Mouse (Mus musculus) kidney, embryonic 16.5 days (tissue): ENCODE data around the gene Efl1. TPM values are rescaled to one million over a fixed set of nuclear protein-coding genes. Genes with fewer than 3 reads are reported as not detected.
"Not testable (repeated sequence)": the region's sequence is repeated elsewhere in the genome, so short reads cannot be mapped to it uniquely, and the experiment has no call there.

Experiments used
- ATAC-seq: fragments of 200-750 bp; cut with Nextera tagmentation; 2 replicates; pipeline ENCODE4 v1.8.0; 2017; ENCODE audit warnings: moderate TSS enrichment; ENCODE audit not compliant: low FRiP score, low TSS enrichment
- H3K27ac ChIP-seq: fragments of 300-500 bp; sonication (generic); 2 replicates; pipeline ENCODE4 v1.5.1; 2014; ENCODE audit warnings: low read length
- H3K27me3 ChIP-seq: fragments of 300-500 bp; sonication (generic); 2 replicates; pipeline ENCODE4 v1.6.1; 2014; ENCODE audit warnings: low read length, control low read depth, mixed read lengths; ENCODE audit not compliant: insufficient read depth
- H3K36me3 ChIP-seq: fragments of 300-500 bp; sonication (generic); 2 replicates; pipeline ENCODE4 v1.6.1; 2014; ENCODE audit warnings: low read length, control low read depth, mixed read lengths; ENCODE audit not compliant: insufficient read depth
- H3K4me1 ChIP-seq: fragments of 300-500 bp; sonication (generic); 2 replicates; pipeline ENCODE4 v1.6.1; 2014; ENCODE audit warnings: low read length, control low read depth, mixed read lengths; ENCODE audit not compliant: insufficient read depth
- H3K4me2 ChIP-seq: fragments of 300-500 bp; sonication (generic); replicated peaks from 2 replicates; pipeline ENCODE4 v1.6.1; 2014; ENCODE audit warnings: low read depth, low read length
- H3K4me3 ChIP-seq: fragments of 300-500 bp; sonication (generic); 2 replicates; pipeline ENCODE4 v1.5.1; 2014; ENCODE audit warnings: mild to moderate bottlenecking, low read length
- H3K9ac ChIP-seq: fragments of 300-500 bp; sonication (generic); replicated peaks from 2 replicates; pipeline ENCODE4 v1.6.1; 2014; ENCODE audit warnings: low read length
- H3K9me3 ChIP-seq: fragments of 300-500 bp; sonication (generic); 2 replicates; pipeline ENCODE4 v1.6.1; 2016; ENCODE audit warnings: low read length, control low read depth
- WGBS: fragments of 180-500 bp; shearing (Covaris S2); extraction: QIAGEN DNeasy Blood & Tissue Kit; methylation state at CpG from one replicate; pipeline ENCODE4 v1.1.7; 2014; 5-methylcytosine and 5-hydroxymethylcytosine counted together
- polyA plus RNA-seq: library from polyadenylated mRNA; unstranded; fragments of >200 nt; fragmentation: Nextera tagmentation; extraction: Ambion mirVana; gene quantifications from 2 replicates; pipeline ENCODE4 v1.2.1, GENCODE M21; 2015

Efl1 gene
- polyA plus RNA-seq, 1 experiment from 2014 or later, result 20.2 TPM

- no peak for ATAC-seq
- peaks cover 21% of the 10 kb centered on the region for H3K4me1 ChIP-seq
- no peaks in the 10 kb centered on the region for H3K27me3 ChIP-seq
- 82% methylated on average over 8 of the region's 8 CpGs for WGBS
- no peak overlapping the region for H3K4me3 ChIP-seq
- H3K4me2 ChIP-seq, result no peak overlapping the region
- H3K36me3 ChIP-seq, result no peaks in the 10 kb centered on the region
- H3K9me3 ChIP-seq, result no peaks in the 10 kb centered on the region
- H3K27ac ChIP-seq, result peak overlapping the region; percentile 59
- H3K9ac ChIP-seq, result no peak overlapping the region
Observed at GRCm38 (mm10) chr7:82749239-82749638, 100.8 kb downstream of the Efl1 start.

- Histone ChIP-seq H3K27me3 (no peaks in the 10 kb centered on the region), H3K4me1 (peaks cover 21% of the 10 kb centered on the region)
- peak; percentile 66; the same call in 1 of the 2 replicates for ATAC-seq
Observed at GRCm38 (mm10) chr7:82752171-82753085, 104.0 kb downstream of the Efl1 start.

GRCm38 (mm10) chr7:82755602-82756155 is 107.3 kb downstream of the Efl1 start:
- H3K4me3 ChIP-seq, result no peak overlapping the region
- peaks cover 21% of the 10 kb centered on the region for H3K4me1 ChIP-seq
- H3K4me2 ChIP-seq, result no peak overlapping the region
- no peak for ATAC-seq
- peaks cover 5% of the 10 kb centered on the region; the same call in 1 of the 2 replicates for H3K36me3 ChIP-seq
- no peak overlapping the region for H3K9ac ChIP-seq
- H3K27me3 ChIP-seq, result no peaks in the 10 kb centered on the region
- no peaks in the 10 kb centered on the region for H3K9me3 ChIP-seq
- no peak overlapping the region for H3K27ac ChIP-seq
- 79% methylated on average over 8 of the region's 8 CpGs for WGBS

More at GRCm38 (mm10) chr7:82752171-82753085, 104.0 kb downstream of the Efl1 start:
- Histone ChIP-seq H3K9ac (no peak overlapping the region), H3K36me3 (peaks cover 5% of the 10 kb centered on the region; the same call in 1 of the 2 replicates), H3K4me3 (no peak overlapping the region), H3K27ac (peak overlapping the region; percentile 84), H3K4me2 (0 out of 2 replicates have a peak overlapping the region, but pooled peaks have one; percentile 20), H3K9me3 (no peaks in the 10 kb centered on the region)
- 49% methylated on average over 8 of the region's 8 CpGs for WGBS

- H3K9me3 ChIP-seq, result no peaks in the 10 kb centered on the region
- no peak for ATAC-seq
- H3K4me2 ChIP-seq, result no peak overlapping the region
- no peak overlapping the region for H3K9ac ChIP-seq
- 91% methylated on average over 4 of the region's 4 CpGs for WGBS
- H3K27me3 ChIP-seq, result no peaks in the 10 kb centered on the region
- H3K27ac ChIP-seq, result no peak overlapping the region
- peaks cover under 1% of the 10 kb centered on the region; the same call in 1 of the 2 replicates for H3K4me1 ChIP-seq
- peaks cover 12% of the 10 kb centered on the region; the same call in 1 of the 2 replicates for H3K36me3 ChIP-seq
- no peak overlapping the region for H3K4me3 ChIP-seq
Observed at GRCm38 (mm10) chr7:82758521-82758920, 110.1 kb downstream of the Efl1 start.

GRCm38 (mm10) chr7:82759091-82759490 is 110.7 kb downstream of the Efl1 start:
- whole genome bisulfite sequencing, result 88% methylated on average over 4 of the region's 4 CpGs
- peaks cover 12% of the 10 kb centered on the region; the same call in 1 of the 2 replicates for H3K36me3 ChIP-seq
- no peak for ATAC-seq
- no peak overlapping the region for H3K4me2 ChIP-seq
- H3K27ac ChIP-seq, result no peak overlapping the region
- H3K4me1 ChIP-seq, result no peaks in the 10 kb centered on the region
- no peaks in the 10 kb centered on the region for H3K9me3 ChIP-seq
- no peak overlapping the region for H3K9ac ChIP-seq
- H3K27me3 ChIP-seq, result no peaks in the 10 kb centered on the region
- no peak overlapping the region for H3K4me3 ChIP-seq

GRCm38 (mm10) chr7:82764951-82765350 is 116.5 kb downstream of the Efl1 start:
- Histone ChIP-seq H3K36me3 (peaks cover 10% of the 10 kb centered on the region; the same call in 1 of the 2 replicates), H3K27me3 (no peaks in the 10 kb centered on the region), H3K4me3 (no peak overlapping the region), H3K4me2 (no peak overlapping the region), H3K27ac (no peak overlapping the region), H3K4me1 (no peaks in the 10 kb centered on the region; the same call in 1 of the 2 replicates), H3K9ac (no peak overlapping the region), H3K9me3 (no peaks in the 10 kb centered on the region)
- ATAC-seq, result no peak
- WGBS, result 88% methylated on average over 1 of the region's 1 CpGs

- Histone ChIP-seq H3K4me1 (no peaks in the 10 kb centered on the region; the same call in 1 of the 2 replicates), H3K27ac (no peak overlapping the region), H3K9me3 (0 out of 2 replicates have a peak, but pooled peaks cover 2% of the 10 kb centered on the region), H3K4me3 (no peak overlapping the region), H3K9ac (no peak overlapping the region), H3K36me3 (peaks cover 10% of the 10 kb centered on the region; the same call in 1 of the 2 replicates), H3K4me2 (no peak overlapping the region), H3K27me3 (no peaks in the 10 kb centered on the region)
- no peak for ATAC-seq
- WGBS, result 84% methylated on average over 6 of the region's 6 CpGs
Observed at GRCm38 (mm10) chr7:82766623-82767022, 118.2 kb downstream of the Efl1 start.

GRCm38 (mm10) chr7:82770207-82770606 is 121.8 kb downstream of the Efl1 start:
- 0 out of 2 replicates have a peak, but pooled peaks cover 2% of the 10 kb centered on the region for H3K9me3 ChIP-seq
- no peaks in the 10 kb centered on the region for H3K27me3 ChIP-seq
- H3K4me3 ChIP-seq, result no peak overlapping the region
- ATAC-seq, result no peak
- H3K36me3 ChIP-seq, result 0 out of 2 replicates have a peak, but pooled peaks cover 3% of the 10 kb centered on the region
- H3K4me2 ChIP-seq, result no peak overlapping the region
- H3K9ac ChIP-seq, result no peak overlapping the region
- 69% methylated on average over 6 of the region's 6 CpGs for WGBS
- H3K4me1 ChIP-seq, result peaks cover 11% of the 10 kb centered on the region
- H3K27ac ChIP-seq, result no peak overlapping the region

GRCm38 (mm10) chr7:82770957-82771660 is 122.7 kb downstream of the Efl1 start:
- not testable (repeated sequence) for H3K27me3 ChIP-seq, H3K4me3 ChIP-seq, H3K4me2 ChIP-seq, H3K9ac ChIP-seq, H3K27ac ChIP-seq, H3K36me3 ChIP-seq, H3K9me3 ChIP-seq
- peaks cover 11% of the 10 kb centered on the region for H3K4me1 ChIP-seq
- ATAC-seq, result peak; percentile 99
- WGBS, result 83% methylated on average over 22 of the region's 29 CpGs
